Mouse (Mus musculus) thymus, adult 2 months (tissue): ENCODE data around the gene Gli3.

Experiments
- CTCF ChIP-seq: fragments of 200-500 bp; IDR thresholded peaks from 2 replicates; pipeline ENCODE4 v1.5.1; 2012; ENCODE audit warnings: mild to moderate bottlenecking, control low read depth, low read length, moderate library complexity, borderline replicate concordance; ENCODE audit not compliant: control insufficient read depth, poor library complexity, insufficient read depth; ENCODE audit errors: extremely low read depth
- POLR2A ChIP-seq: fragments of 200-500 bp; IDR thresholded peaks from 2 replicates; pipeline ENCODE4 v1.6.1; 2012; ENCODE audit warnings: mild to moderate bottlenecking, low read length, control low read depth, moderate library complexity; ENCODE audit not compliant: control insufficient read depth, poor library complexity, insufficient read depth; ENCODE audit errors: extremely low read depth

- TF ChIP-seq CTCF (no peak), POLR2A (no peak)
These were observed 89.0 kb downstream of the Gli3 start for GRCm38 (mm10) chr13:15552009-15552408.
